Mouse (Mus musculus) frontal cortex, adult 2 months (tissue): ENCODE measurements around the gene Rab1a. TPM values are rescaled to one million over a fixed set of nuclear protein-coding genes. Genes with fewer than 3 reads are reported as not detected.
"Not testable (repeated sequence)": the region's sequence is repeated elsewhere in the genome, so short reads cannot be mapped to it uniquely, and the experiment has no call there.

ENCODE experiments used
- DNase-seq, 2 experiments: peaks; one replicate each; pipeline ENCODE4 v3.0.0; 2022; ENCODE audit warnings: low spot score in 1 of 2; ENCODE audit errors: extremely low spot score in 1 of 2
- polyA plus RNA-seq: library from polyadenylated mRNA; depleted of rRNA; stranded (reverse); fragments of >200 nt; gene quantifications from 2 replicates; pipeline ENCODE4 v1.2.3, GENCODE M21; 2012

Gene Rab1a
- polyA plus RNA-seq, 1 experiment: 210 TPM

GRCm38 (mm10) chr11:20216415-20216814 lies 15.2 kb downstream of the Rab1a start:
- no peak for DNase-seq

GRCm38 (mm10) chr11:20217227-20217626 lies 16.0 kb downstream of the Rab1a start:
- DNase-seq: no peak

GRCm38 (mm10) chr11:20221671-20222070 lies 20.4 kb downstream of the Rab1a start:
- not testable (repeated sequence) for DNase-seq

GRCm38 (mm10) chr11:20224196-20224595 lies 23.0 kb downstream of the Rab1a start:
- no peak for DNase-seq

DNA sequence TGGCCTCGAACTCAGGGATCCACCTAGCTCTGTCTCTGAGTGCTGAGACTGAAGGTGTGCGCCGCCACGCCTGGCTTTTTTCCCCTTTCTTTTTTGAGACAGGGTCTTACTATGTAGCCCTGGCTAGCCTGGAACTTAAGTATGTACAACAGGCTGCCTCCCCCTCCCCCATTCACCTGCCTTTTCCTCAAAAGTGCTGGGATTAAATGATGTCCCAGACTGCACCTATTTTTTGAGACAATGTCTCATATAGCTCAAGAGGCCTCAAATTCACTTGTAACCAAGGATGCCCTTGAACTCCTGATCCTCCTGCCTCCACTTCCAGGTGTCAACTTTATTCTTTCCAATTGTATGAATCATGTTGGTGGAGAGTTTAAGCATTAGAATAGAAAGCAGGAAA lies 24.7 kb downstream of the Rab1a start:
- DNase-seq: no peak

DNA sequence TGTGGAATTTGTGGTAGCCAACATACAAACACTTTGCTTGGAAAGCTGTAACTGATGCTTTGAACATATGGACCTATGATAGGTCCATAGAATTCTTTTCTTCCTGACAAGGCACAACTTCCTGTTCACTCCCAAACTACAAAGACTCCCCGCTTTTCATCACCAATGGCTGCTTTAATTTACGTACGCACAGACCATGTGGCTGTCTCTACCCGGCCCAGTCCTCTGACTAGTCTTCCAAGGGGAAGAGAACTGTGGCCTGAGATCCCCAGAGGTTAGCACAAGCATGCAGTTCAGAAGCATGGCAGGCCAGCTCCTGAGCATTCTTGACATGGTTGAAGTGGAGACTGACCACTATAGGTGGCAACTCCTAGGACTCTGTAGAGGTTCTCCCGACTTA lies 27.4 kb downstream of the Rab1a start:
- no peak for DNase-seq

DNA sequence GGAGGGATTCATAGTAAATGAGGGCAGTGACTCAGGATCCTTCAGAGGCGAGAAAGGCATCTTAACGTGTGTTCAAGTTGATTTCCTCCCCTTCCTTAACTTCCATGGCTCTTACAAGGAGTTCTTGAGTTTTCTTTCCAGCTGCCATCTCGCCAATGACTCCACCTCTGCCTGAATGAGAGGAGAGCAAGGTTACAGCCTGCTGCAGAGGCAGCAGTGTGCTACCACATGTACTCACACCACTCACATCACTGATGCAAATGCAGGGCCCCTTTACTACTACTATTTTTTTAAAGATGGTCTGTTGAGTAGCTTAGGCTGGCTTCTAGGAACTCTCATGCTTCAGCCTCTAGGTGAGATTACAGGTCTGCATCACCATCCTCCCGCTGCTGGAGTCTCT lies 28.1 kb downstream of the Rab1a start:
- DNase-seq: no peak

DNA sequence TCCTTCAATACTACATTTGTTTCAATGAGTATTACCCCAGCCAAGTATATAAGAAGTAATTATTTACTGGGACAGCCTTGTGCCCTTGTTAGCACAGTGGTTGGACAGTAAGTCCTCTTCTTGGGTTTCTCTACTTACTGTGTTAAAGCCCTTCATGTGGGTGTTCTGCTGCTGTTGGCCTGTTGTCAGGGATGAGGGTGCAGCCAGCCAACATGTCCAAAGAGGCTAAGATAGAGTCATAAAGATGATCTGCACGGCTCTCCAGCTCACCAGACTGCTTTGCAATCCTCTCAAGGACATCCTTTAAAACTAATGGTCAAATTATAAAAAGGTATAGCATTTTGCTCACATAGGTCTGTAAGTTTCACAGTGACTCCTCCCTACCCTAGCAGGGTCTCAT lies 29.1 kb downstream of the Rab1a start:
- DNase-seq: no peak

GRCm38 (mm10) chr11:20231128-20231878 lies 30.1 kb downstream of the Rab1a start:
- no peak for DNase-seq

DNA sequence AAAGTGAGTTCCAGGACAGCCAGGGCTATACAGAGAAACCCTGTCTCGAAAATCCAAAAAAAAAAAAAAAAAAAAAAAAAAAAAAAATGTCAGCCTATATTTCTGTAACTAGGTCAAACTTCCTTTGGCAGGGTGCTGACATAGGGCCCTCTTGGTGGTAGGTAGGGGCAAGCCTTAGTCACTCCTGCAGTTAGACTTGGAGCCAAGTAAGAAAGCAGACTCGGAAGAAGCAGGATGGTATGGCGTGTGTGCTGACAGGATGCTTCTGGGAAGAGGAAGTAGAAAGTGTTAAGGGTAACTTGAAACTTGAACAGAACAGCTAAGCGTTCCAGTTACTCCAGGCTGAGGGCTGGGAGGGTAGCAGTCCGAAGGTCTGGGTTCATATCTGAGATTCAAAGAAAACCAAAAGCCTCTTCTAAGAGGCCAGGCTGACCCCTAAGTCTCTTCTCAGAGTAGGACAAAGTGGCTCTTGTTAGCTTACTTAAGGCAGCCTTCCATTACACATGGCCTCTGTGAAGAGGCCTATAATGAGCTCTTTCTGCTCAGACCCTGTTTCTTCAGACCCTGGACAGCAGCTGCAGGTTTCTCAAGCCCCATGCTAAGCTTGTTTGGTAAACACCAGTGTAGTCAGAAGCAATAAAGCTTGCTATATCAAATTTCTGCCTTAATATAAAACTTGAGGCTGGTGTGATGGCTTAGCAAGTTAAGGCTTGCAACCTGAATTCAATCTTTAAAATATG lies 31.0 kb downstream of the Rab1a start:
- DNase-seq: no peak

GRCm38 (mm10) chr11:20234233-20234632 lies 33.0 kb downstream of the Rab1a start:
- no peak for DNase-seq

DNA sequence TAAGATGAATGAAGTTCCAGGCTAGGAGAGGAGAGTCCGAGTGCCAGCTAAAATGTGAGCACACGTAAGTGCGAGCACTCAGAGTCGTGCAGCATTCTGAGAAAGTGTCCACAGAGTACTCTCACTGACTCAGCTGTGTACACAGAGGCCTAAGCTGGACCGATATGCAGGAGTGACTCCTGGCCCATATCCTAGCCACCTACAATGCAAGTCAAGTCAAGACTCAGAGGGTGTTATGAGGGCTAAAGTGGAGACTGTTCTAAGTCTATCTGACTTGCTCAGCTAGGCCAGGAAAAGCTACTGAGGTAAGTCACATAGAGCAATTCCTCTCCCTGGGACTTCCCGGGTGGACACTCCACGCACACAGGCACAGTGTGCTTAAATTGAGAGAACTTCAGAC lies 35.8 kb downstream of the Rab1a start:
- no peak for DNase-seq

- DNase-seq: no peak
Observed at GRCm38 (mm10) chr11:20237976-20238375, 36.7 kb downstream of the Rab1a start.

DNA sequence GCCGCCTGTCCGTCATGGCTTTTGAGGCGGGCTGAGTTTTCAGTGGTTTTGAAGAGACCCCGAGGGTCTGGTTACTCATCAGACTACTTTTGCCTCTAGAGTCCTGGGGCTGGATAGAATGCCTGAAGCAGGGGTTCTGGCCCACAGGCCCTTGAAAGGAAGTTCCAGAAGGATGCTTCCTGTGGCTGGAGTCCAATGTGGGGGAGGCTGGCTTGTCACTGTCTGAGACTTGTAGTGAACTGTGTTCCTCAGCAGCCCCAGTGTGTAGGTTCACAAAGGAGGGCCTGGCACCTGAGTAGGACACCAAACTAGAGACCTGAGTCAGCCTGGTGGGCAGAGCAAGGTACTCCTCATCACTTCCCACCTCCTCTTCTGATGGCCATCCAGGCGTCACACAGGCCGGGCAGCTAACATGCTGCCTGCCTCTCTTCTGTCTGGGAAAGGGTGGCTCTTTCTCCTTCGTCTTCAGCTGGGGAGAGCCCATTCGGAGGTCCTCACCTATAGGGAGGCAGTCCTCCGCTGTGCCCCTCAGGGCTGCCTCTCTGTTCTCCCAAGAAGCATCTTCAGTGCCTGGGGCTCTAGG lies 38.1 kb downstream of the Rab1a start:
- peak in 1 of 2 experiments; percentile 37 for DNase-seq

- no peak for DNase-seq
Observed at GRCm38 (mm10) chr11:20240331-20240730, 39.1 kb downstream of the Rab1a start.

GRCm38 (mm10) chr11:20241311-20241710 lies 40.1 kb downstream of the Rab1a start:
- no peak for DNase-seq

DNA sequence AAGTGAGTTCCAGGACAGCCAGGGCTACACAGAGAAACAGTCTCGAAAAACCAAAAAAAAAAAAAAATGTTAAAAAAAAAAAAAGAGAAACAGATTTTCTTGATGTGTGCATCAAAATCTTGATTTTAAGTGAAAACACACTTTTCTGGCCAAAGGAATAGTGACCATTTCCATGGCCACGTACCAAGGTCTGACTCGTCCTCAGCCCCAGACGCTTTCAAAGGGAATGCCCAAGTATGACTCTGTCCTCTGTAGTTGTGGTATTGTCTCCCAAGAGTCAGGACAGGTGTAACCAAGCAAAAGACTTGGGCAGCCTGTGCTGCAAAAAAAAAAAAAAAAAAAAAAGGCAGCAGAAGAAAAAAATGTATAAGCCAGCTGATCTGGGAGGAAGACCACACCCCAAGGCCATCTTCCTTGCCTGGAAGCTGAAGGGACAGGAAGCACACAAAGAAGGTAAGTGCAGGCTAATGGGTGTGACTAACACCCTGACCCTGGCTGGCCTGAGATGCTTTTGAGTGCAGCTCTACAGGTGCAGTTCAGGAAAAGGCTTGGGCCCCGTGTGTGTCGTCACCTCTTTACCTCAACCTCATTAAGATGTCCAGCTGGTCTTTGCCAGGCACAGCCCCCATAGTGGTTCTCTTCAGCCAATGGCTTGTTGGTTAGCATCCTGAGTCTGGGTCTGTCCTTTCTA lies 41.3 kb downstream of the Rab1a start:
- no peak for DNase-seq

DNA sequence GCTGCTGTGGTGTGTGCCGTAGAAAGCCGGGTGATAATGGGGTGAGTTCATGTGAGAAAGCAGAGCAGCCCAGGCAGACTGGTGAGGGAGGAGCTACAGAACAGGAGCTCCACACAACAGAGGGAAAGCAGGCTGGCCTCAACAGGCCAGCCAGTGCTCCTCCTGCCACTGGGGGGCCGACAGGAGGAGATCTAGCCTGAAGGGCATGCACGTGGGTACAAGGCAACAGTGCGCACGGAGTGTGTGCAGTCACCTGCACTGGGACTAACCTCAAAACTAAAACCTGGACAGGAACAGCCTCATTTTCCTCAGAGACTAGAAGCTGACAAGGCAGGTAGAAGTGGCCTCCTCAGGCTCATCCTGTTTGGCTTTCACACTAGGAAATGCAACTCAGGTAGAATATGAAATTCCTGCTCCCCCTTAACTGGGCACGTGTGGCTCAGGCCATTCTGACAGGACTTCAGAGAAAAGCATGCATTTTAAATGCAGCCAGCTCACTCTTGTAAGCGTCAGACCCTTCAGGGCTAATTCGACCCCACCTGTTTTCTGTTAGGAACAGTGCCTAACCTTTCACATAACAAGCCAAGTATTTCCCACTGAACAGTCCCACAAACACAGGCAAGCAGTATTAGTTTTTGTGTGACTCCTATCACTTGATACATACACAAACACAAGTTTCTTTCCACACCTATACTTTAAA lies 42.1 kb downstream of the Rab1a start:
- no peak for DNase-seq

- DNase-seq: no peak
Observed at GRCm38 (mm10) chr11:20244336-20245290, 43.4 kb downstream of the Rab1a start.
